Mouse (Mus musculus): ENCODE data around the gene Pik3ca. TPM values are rescaled to one million over a fixed set of nuclear protein-coding genes. Genes with fewer than 3 reads are reported as not detected.
A peak's percentile ranks its signal among the peaks of the same experiment; 100 is the strongest.
"Not testable (repeated sequence)": the region's sequence is repeated elsewhere in the genome, so short reads cannot be mapped to it uniquely, and the experiment has no call there.

Pik3ca gene
- polyA plus RNA-seq, 1 experiment from 2014 or later, result 14.8 TPM

DNA sequence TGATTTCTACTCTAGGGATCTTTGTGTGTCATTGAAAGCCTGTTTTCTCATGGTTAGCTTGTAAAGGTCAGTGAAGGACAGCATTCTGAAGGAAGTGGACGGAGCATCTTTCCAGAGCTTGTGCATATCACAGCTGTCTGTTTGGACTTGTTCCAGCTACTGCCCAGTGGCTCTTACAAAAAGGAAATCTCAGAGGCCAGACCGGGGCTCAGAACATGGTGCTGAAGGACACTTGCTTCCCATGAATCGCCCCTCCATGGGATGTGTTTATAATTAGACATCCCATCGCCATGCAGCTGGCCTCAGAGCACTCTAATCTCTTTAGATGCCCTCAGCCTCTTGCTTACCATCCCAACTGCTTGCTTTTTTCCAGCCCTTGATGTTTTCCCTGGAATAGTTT is 31.4 kb downstream of the Pik3ca start:
- H3K4me3 ChIP-seq, result no peak overlapping the region
- H3K27ac ChIP-seq (replicated peaks), result no peak overlapping the region
- H3K4me2 ChIP-seq (replicated peaks), result no peak overlapping the region
- no peaks in the 10 kb centered on the region for H3K36me3 ChIP-seq
- H3K9ac ChIP-seq (replicated peaks), result no peak overlapping the region
- H3K4me1 ChIP-seq, result peaks cover 11% of the 10 kb centered on the region; the same call in 1 of the 2 replicates
- ATAC-seq (replicated peaks), result no peak
- no peaks in the 10 kb centered on the region for H3K9me3 ChIP-seq
- 69% methylated on average over 4 of the region's 4 CpGs for WGBS
- no peaks in the 10 kb centered on the region for H3K27me3 ChIP-seq

DNA sequence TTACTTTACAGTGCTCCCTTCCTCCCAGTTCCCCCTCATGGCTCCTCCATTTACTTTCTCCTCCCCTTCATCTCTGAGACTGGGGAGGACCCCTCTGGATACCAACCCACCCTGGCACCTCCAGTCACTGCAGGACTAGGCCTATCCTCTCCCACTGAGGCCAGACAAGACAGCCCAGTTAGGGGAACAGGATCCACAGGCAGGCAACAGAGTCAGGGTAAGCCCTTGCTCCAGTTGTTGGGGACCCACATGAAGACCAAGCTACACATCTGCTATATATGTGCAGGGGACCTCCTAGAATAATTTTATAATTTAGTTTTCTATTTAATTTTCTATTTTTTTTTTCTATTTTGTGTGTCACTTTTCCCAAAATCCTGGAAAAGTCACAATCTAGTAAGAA is 31.9 kb downstream of the Pik3ca start:
- not testable (repeated sequence) for H3K4me2 ChIP-seq (replicated peaks); H3K27me3 ChIP-seq; H3K9me3 ChIP-seq; H3K4me3 ChIP-seq; H3K36me3 ChIP-seq; H3K27ac ChIP-seq (replicated peaks); ATAC-seq (replicated peaks); H3K9ac ChIP-seq (replicated peaks)
- peaks cover 11% of the 10 kb centered on the region; the same call in 1 of the 2 replicates for H3K4me1 ChIP-seq

DNA sequence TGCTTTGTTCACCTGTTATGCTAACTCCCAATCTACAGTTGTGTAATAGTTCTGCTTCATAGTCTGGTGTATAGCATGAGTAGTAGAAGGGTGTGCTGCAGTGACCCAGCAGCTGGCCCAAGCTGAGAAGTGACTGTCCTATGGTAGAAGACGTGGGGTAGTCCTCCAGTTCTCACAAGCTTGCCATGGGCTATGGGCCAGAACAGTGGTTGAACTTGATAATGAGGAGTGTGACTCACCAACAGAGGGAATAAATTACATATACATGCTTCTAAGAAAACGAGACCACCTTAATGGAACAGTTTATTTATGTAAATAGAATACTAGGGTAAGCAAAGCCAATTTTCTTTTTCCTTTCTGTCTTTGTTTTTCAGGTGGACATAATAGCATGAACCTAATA is 32.9 kb downstream of the Pik3ca start:
- no peak overlapping the region for H3K4me2 ChIP-seq (replicated peaks)

DNA sequence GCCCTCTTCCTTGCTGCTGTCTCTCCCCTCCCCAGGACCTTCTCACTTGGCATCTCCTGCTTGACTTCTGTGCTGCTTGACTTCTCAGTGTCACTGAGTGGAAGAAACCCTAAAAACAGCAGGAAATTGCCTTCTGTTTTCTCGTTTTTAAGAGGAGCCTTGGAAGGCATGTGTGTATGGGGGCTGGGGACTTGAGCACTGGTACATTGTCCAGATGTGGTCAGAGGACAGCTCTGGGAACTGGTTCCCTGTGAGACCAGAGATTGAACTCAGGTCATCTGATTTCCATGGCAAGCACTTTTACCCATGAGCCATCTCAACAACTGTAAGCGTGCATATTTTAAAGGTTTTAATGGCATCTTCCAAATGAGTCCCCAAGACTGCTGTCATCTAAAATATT is 36.5 kb downstream of the Pik3ca start:
- Histone ChIP-seq H3K9ac (replicated peaks) (no peak overlapping the region), H3K4me2 (replicated peaks) (no peak overlapping the region), H3K4me1 (peaks cover under 1% of the 10 kb centered on the region; the same call in 1 of the 2 replicates), H3K9me3 (no peaks in the 10 kb centered on the region), H3K27ac (replicated peaks) (no peak overlapping the region), H3K27me3 (no peaks in the 10 kb centered on the region), H3K4me3 (no peak overlapping the region), H3K36me3 (peaks cover 20% of the 10 kb centered on the region)
- ATAC-seq (replicated peaks), result no peak
- WGBS, result 91% methylated on average over 2 of the region's 2 CpGs

More for the DNA sequence above, 32.9 kb downstream of the Pik3ca start:
- no peak overlapping the region for H3K4me3 ChIP-seq
- H3K27ac ChIP-seq (replicated peaks), result no peak overlapping the region
- H3K9me3 ChIP-seq, result no peaks in the 10 kb centered on the region
- ATAC-seq (replicated peaks), result no peak
- 45% methylated on average over 2 of the region's 2 CpGs for WGBS
- peaks cover 11% of the 10 kb centered on the region; the same call in 1 of the 2 replicates for H3K4me1 ChIP-seq
- no peaks in the 10 kb centered on the region for H3K27me3 ChIP-seq
- H3K9ac ChIP-seq (replicated peaks), result no peak overlapping the region
- no peaks in the 10 kb centered on the region for H3K36me3 ChIP-seq

DNA sequence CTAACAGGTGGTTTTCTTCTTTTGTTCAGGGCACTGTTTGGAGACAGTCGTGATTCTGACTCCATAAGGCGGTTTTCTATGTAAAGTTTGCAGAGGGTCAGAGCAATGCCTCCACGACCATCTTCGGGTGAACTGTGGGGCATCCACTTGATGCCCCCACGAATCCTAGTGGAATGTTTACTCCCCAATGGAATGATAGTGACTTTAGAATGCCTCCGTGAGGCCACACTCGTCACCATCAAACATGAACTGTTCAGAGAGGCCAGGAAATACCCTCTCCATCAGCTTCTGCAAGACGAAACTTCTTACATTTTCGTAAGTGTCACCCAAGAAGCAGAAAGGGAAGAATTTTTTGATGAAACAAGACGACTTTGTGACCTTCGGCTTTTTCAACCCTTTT is 38.6 kb downstream of the Pik3ca start:
- Histone ChIP-seq H3K27me3 (no peaks in the 10 kb centered on the region), H3K27ac (replicated peaks) (no peak overlapping the region), H3K9me3 (no peaks in the 10 kb centered on the region), H3K4me2 (replicated peaks) (no peak overlapping the region), H3K4me3 (no peak overlapping the region), H3K36me3 (peaks cover 37% of the 10 kb centered on the region), H3K4me1 (no peaks in the 10 kb centered on the region), H3K9ac (replicated peaks) (no peak overlapping the region)
- no peak for ATAC-seq (replicated peaks)
- WGBS, result 91% methylated on average over 11 of the region's 11 CpGs

DNA sequence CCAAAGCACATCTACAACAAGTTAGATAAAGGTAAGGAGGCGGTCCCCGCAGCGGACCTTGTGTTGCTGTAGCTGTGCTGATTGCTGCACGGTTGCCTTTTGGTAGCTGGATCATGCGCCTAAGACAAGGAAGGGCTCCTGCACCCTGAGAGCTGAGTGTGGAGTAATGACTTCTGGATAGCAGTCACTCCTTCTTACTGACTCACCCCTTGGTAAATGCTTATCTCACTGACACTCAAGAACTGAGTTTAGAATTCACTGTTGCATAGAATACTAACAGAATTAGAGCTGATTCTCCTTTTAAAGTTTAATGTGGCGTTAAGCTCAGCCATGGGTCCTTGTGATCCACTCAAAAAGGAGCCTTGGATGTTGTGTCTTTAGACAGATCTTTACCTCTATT is 39.8 kb downstream of the Pik3ca start:
- Histone ChIP-seq H3K36me3 (peaks cover 48% of the 10 kb centered on the region), H3K27ac (replicated peaks) (no peak overlapping the region), H3K4me3 (no peak overlapping the region), H3K9ac (replicated peaks) (no peak overlapping the region), H3K27me3 (no peaks in the 10 kb centered on the region), H3K9me3 (no peaks in the 10 kb centered on the region), H3K4me1 (no peaks in the 10 kb centered on the region), H3K4me2 (replicated peaks) (no peak overlapping the region)
- 92% methylated on average over 6 of the region's 6 CpGs for WGBS
- ATAC-seq (replicated peaks), result no peak

DNA sequence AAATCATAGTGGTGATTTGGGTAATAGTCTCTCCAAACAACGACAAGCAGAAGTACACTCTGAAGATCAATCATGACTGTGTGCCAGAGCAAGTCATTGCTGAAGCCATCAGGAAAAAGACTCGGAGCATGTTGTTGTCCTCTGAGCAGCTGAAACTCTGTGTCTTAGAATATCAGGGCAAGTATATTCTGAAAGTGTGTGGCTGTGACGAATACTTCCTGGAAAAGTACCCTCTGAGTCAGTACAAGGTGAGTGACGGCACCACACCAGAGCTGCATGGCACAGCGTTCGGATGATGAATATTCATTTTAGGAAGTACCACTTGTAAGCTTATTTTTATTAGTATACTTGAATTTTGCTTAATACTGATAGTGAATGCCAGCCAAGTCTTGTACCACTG is 40.3 kb downstream of the Pik3ca start:
- H3K27ac ChIP-seq (replicated peaks), result no peak overlapping the region
- H3K9ac ChIP-seq (replicated peaks), result no peak overlapping the region
- peaks cover 52% of the 10 kb centered on the region for H3K36me3 ChIP-seq
- WGBS, result 93% methylated on average over 6 of the region's 6 CpGs
- H3K27me3 ChIP-seq, result no peaks in the 10 kb centered on the region
- H3K4me1 ChIP-seq, result no peaks in the 10 kb centered on the region
- no peak overlapping the region for H3K4me2 ChIP-seq (replicated peaks)
- no peak overlapping the region for H3K4me3 ChIP-seq
- no peaks in the 10 kb centered on the region for H3K9me3 ChIP-seq
- no peak for ATAC-seq (replicated peaks)

DNA sequence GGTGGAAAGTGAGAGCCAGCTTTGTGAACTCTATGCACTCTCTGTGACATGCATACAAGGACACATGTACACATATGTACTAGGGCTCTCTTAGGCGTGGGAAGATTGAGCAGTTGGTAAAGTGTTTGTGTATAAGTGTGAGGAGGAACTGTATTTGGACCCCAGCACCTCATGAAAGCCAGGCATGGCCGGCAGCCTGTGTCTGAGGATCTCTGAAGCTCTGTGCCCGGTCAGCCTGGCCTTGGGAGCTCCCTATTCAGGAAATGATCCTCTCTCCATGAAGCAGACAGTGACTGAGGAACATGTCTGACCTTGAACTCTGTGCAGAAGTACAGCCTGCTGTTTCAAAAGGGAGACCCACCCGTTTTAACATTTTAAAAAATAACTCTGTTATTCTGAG is 41.2 kb downstream of the Pik3ca start:
- H3K4me3 ChIP-seq, result no peak overlapping the region
- no peak overlapping the region for H3K27ac ChIP-seq (replicated peaks)
- no peaks in the 10 kb centered on the region for H3K9me3 ChIP-seq
- 93% methylated on average over 4 of the region's 4 CpGs for WGBS
- no peak for ATAC-seq (replicated peaks)
- no peaks in the 10 kb centered on the region for H3K27me3 ChIP-seq
- H3K4me2 ChIP-seq (replicated peaks), result no peak overlapping the region
- H3K9ac ChIP-seq (replicated peaks), result no peak overlapping the region
- no peaks in the 10 kb centered on the region for H3K4me1 ChIP-seq
- H3K36me3 ChIP-seq, result peaks cover 58% of the 10 kb centered on the region

DNA sequence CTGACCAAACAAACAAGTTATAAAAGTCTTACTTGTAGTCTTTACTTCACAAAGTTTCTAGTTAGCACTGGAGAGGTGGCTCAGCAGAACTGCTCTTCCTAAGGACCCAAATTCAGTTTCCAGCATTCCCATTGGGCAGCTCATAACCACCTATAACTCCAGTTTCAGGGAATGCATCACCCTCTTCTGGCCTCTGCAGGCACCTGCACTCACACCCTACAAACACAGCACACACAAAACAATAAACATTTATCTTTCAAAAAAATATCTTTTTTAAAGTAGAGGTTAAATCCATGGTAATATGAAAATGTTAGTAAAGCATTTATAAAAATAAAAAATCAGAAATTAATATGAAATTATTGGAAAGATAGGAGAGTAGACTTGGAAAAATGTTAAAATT is 44.2 kb downstream of the Pik3ca start:
- peaks cover 74% of the 10 kb centered on the region for H3K36me3 ChIP-seq
- no peak overlapping the region for H3K9ac ChIP-seq (replicated peaks)
- no peak overlapping the region for H3K4me3 ChIP-seq
- no peaks in the 10 kb centered on the region for H3K9me3 ChIP-seq
- H3K4me2 ChIP-seq (replicated peaks), result no peak overlapping the region
- ATAC-seq (replicated peaks), result no peak
- no peaks in the 10 kb centered on the region for H3K27me3 ChIP-seq
- no peak overlapping the region for H3K27ac ChIP-seq (replicated peaks)
- no peaks in the 10 kb centered on the region for H3K4me1 ChIP-seq

DNA sequence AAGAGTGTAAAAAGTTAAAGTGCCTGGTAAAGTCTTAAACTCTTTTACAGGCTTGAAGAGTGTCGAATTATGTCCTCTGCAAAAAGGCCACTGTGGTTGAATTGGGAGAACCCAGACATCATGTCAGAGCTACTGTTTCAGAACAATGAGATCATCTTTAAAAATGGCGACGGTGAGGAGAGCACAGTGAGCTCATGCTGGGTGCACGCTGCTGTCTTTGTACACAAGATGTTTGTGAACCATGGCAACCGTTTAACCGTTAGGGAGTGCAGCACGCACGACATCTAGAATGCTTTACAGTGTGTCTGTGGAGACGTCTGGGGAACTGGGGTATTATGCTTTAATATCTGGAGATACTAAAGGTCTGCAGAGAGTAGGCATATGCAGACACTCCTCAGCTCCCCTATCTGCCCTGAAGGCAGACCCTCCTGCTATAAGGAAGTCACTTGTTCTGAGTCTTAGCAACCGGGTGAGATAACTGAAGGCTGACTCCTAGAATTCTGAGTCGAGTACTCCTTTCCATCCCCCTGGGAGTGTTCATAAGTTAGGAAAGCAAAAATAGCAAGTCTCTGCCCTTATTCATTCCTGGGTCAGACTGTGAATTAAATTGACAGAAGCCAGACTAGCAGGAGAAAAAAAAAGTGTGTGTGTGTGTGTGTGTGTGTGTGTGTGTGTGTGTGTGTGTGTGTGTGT is 57.0 kb downstream of the Pik3ca start:
- no peak overlapping the region for H3K27ac ChIP-seq (replicated peaks)
- H3K9ac ChIP-seq (replicated peaks), result no peak overlapping the region
- no peak overlapping the region for H3K4me2 ChIP-seq (replicated peaks)
- no peaks in the 10 kb centered on the region for H3K9me3 ChIP-seq
- no peak for ATAC-seq (replicated peaks)
- 51% methylated on average over 11 of the region's 11 CpGs for WGBS
- H3K27me3 ChIP-seq, result no peaks in the 10 kb centered on the region
- no peak overlapping the region for H3K4me3 ChIP-seq
- no peaks in the 10 kb centered on the region for H3K4me1 ChIP-seq
- H3K36me3 ChIP-seq, result peaks cover 71% of the 10 kb centered on the region

DNA sequence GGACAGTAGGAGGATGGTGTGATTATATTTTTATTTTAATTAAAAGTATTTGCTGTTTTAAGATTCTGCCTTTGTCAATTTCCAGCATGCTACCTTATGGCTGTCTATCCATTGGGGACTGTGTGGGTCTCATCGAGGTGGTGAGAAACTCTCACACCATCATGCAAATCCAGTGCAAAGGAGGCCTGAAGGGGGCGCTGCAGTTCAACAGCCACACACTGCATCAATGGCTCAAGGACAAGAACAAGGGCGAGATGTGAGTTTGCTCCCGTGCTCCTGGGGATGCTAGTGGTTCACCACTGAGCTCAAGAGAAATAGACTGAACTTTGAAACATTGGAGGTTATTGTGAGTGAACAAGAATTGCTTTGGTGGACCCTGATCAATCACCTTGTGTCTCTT is 62.3 kb downstream of the Pik3ca start:
- Histone ChIP-seq H3K27me3 (no peaks in the 10 kb centered on the region), H3K27ac (replicated peaks) (no peak overlapping the region), H3K9ac (replicated peaks) (no peak overlapping the region), H3K9me3 (no peaks in the 10 kb centered on the region), H3K4me1 (no peaks in the 10 kb centered on the region), H3K36me3 (peaks cover 78% of the 10 kb centered on the region), H3K4me3 (no peak overlapping the region), H3K4me2 (replicated peaks) (no peak overlapping the region)
- 69% methylated on average over 4 of the region's 4 CpGs for WGBS
- ATAC-seq (replicated peaks), result 0 out of 2 replicates have a peak, but pooled peaks have one; percentile 23

DNA sequence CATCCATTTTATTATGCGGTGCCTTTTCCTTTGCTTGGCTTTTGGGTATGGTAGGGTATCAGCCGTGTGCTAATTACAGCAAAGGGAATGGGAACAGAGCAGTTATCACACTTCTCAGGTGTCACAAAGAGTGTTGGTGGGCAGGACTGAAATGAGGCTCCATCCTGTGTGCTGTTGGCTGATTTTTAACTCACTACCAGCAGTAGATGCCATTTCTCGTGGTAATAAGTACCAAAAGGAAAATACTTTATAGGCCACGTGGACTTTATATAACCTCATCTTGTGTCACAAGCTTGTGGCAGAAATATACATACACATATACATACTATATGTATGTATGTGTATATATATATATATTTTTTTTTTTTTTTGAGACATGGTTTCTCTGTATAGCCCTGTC is 69.8 kb downstream of the Pik3ca start:
- Histone ChIP-seq H3K4me1 (no peaks in the 10 kb centered on the region), H3K9me3 (no peaks in the 10 kb centered on the region), H3K4me2 (replicated peaks) (no peak overlapping the region), H3K27ac (replicated peaks) (no peak overlapping the region), H3K27me3 (no peaks in the 10 kb centered on the region), H3K9ac (replicated peaks) (no peak overlapping the region), H3K4me3 (no peak overlapping the region), H3K36me3 (peaks cover 18% of the 10 kb centered on the region)
- whole genome bisulfite sequencing, result 93% methylated on average over 4 of the region's 4 CpGs
- ATAC-seq (replicated peaks), result no peak

DNA sequence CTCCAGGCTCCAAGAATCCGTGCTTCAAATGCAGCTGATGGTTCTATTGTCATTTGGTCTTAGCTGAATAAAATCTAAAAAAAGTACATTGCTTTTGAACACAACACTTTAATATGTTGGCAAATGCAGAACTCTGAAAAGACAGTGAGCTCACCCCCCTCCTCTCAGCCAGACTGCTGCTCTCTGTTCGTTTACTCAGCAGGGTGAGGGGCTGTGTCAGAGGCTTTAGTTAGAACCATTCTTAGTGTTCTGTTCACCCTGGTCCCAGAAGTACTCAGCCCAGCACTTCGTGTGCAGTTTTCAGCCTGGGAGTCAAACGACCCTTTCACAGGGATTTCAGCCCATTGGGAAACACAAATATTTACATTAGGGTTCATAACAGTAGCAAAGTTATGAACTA is 70.9 kb downstream of the Pik3ca start:
- ATAC-seq (replicated peaks), result no peak
- no peak overlapping the region for H3K4me2 ChIP-seq (replicated peaks)
- 72% methylated on average over 4 of the region's 4 CpGs for WGBS
- H3K4me1 ChIP-seq, result no peaks in the 10 kb centered on the region
- H3K27ac ChIP-seq (replicated peaks), result no peak overlapping the region
- no peaks in the 10 kb centered on the region for H3K9me3 ChIP-seq
- H3K9ac ChIP-seq (replicated peaks), result no peak overlapping the region
- H3K4me3 ChIP-seq, result no peak overlapping the region
- H3K27me3 ChIP-seq, result no peaks in the 10 kb centered on the region
- peaks cover 7% of the 10 kb centered on the region; the same call in 1 of the 2 replicates for H3K36me3 ChIP-seq
